Mouse (Mus musculus) left cerebral cortex, adult 18-20 months (tissue): Measurements from ENCODE around the gene Olfr1513. TPM values are rescaled to one million over a fixed set of nuclear protein-coding genes. Genes with fewer than 3 reads are reported as not detected.
A peak's percentile ranks its signal among the peaks of the same experiment; 100 is the strongest.
"Not testable (repeated sequence)": the region's sequence is repeated elsewhere in the genome, so short reads cannot be mapped to it uniquely, and the experiment has no call there.

Experiments used
- DNase-seq, 2 experiments: peaks; one replicate each; pipeline ENCODE4 v3.0.0; 2021 to 2022; ENCODE audit warnings: low spot score in 2 of 2, mixed read lengths in 1 of 2
- long read RNA-seq, 2 experiments: library from polyadenylated mRNA; stranded (forward); transcript quantifications; one replicate each; pipeline ENCODE4 v2.0.0; 2021
- total RNA-seq, 2 experiments: library from RNA; stranded (reverse); gene quantifications; 2 replicates each; pipeline ENCODE4 v1.2.3; 2021

Olfr1513 gene
- total RNA-seq = not detected
- long read RNA-seq, experiment 1 = 0 reads
- long read RNA-seq, experiment 2 = 0 reads

DNA sequence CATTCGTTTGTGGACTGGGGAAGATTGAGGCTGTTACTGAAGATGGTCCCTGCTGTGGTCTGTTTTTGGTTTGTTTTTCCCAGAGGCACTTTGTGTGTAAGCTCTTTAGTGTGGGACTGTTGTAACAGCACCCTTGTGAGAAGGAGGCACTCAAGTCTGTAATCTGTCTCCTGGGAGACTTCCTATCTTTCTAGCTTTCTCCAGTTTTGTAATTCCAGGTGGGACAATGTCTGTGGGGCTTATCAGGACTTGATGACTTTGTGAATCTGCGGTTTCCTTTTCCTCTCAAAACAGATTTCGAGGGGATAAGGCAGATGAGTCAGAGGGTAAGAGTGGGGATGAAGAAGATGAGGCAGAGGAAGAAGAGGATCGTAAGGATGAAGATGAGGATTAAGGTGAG lies at the start of gene Olfr1513:
Gene Olfr1513, minus strand, starts transcription at position 101 of the 400 bp plus-strand sequence.
- no peak for DNase-seq

DNA sequence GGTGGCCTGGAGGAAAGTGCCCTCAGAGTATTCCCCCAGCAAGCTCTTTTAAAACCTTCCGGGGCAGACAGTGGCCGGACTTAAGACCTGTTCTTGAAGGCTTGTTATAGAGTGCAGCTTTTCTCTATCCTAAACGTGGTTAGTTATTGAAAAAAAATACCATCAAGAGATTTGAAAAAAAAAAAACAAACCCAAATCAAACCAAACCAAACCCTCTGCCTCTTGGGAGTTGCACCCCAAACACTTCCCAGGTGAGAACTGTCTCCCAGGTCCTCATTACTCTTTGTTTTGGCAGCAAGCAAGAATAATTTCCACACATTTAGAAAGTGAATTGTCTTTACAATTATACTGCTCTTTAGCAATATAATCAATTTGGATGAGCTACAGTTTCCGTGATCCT lies 41.1 kb upstream of the Olfr1513 start, which contains the start of gene Olfr1511:
Gene Olfr1511, minus strand, starts transcription at position 101 of the 400 bp plus-strand sequence.
- no peak for DNase-seq

DNA sequence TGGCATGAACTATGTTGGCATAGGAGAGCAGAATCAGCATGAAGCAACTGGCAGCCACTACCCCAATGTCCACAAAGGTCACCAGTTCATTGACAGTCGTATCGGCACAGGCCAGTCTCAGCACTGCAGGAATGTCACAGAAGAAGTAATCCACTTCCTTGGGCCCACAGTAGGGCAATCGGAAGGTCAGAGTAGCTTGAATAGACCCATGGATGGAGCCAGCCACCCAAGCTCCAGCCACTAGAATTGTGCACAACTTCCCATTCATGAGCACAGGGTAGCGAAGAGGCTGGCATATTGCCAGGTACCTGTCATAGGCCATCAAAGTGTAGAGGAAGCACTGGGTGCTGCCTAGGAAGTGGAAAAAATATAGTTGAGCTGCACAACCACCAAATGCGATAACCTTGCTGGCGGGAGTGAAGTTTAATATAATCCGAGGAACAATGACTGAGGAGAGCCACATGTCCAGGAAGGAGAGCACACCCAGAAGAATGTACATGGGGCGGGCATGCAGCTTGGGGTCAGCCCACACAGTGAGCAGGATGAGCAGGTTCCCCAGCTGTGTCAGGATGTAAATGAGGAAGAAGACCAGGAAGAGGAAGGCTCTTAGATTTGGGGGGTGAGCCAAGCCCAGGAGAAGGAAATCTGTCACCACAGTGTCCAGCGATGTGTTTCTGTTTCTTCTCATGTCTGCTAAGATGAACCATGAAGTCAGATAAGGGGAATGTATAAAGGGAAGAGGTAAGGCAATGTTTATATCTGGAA lies 34.1 kb upstream of the Olfr1513 start:
- DNase-seq = not testable (repeated sequence)

DNA sequence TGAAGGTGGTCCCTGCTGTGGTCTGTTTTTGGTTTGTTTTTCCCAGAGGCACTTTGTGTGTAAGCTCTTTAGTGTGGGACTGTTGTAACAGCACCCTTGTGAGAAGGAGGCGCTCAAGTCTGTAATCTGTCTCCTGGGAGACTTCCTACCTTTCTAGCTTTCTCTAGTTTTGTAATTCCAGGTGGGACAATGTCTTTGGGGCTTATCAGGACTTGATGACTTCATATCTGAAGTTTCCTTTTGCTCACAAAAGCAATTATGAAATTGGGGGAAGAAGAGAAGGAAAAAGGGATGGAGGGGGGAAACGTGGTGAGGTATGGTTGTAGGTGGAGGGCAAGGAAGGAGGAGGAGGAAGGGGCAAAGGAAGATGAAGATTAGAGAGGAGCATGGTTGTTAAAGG lies 22.9 kb upstream of the Olfr1513 start, which contains the start of gene Olfr1512:
Gene Olfr1512, minus strand, starts transcription at position 101 of the 400 bp plus-strand sequence.
- no peak for DNase-seq

DNA sequence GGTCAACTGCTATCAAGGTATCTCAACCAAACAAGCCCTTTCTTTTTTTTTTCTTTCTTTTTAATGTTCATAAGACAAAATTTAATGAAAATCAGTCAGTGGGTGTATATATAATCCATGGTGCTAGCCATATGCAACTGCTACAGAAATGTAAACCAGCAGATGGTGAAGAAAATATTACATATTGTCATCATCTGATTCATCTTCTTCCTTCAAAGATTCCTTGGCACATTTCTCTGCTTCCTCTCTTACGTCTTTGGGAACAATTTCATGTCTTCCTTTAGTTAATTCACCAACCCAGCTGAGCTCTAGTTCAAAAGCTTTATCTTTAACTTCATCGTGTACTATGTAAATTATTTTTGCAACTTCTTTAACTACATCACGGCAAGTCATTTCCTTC lies 12.5 kb upstream of the Olfr1513 start:
- no peak for DNase-seq

DNA sequence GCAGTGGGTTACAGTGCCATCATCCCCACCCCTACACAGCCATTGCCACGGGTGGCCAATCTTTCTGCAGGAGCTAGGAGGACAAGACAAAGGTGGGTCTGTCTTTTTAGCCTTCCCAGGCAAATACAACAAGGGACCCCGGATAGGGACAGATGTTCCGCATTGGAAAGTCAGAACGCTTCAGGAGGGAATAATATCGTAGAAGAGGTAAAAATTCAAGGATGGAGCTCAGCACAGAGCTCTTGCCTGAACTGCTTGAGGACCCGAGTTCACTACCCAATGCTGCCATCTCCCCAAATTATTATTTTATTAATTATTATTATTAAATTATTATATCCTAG lies 16.7 kb downstream of the Olfr1513 start:
- no peak for DNase-seq

DNA sequence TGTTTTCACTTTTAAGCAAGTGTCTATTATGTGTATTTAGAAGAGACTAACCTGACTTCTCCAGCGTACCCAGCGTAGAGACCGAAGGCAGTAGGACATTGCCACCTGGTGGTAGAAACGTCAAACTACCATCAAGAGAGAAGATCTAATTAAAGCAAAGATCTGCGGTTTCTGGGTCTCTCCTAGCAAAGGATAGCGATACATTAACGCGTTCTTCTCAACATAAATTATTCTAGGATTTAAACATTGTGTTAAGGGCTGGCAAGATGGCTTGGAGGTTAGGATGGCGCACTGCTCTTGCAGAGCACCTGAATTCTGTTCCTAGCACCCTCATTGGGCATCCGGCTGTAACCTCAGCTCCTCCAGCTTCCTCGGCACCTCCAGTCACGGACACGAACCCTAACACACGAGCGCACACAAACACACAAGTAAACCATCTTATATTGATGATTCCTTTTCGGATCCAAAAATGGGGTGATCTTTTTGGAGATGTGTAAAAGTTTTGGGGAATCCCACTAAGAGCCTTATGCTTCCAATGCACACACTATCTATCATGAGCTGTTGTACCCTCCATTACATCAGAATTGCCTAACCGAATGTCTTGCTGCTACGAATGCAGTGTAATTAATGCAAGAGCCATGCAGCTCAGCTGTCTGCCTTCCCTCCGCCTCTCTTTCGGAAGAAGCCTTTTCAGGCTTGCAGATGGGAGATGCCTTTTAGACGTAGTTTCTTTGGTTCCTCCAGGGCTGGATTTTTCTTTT lies 17.3 kb downstream of the Olfr1513 start:
- DNase-seq = peak; percentile 70 to 73

DNA sequence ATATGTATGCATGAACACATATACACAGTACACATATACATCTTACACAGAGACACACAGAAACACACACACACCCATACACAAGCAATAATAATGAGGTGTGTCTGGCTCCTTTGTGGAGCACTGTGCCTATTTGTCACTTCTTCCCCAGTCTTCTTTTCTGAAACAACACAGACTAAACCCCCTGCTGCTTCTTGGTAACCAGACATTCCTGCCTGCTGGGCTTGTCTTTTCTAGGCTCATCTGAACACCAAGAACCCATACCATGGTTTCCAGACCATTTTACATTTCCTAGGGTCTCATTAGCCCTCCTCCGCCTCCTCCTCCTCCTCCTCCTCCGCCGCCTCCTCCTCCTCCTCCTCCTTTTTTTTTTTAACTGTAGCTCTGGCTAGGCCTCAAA lies 24.0 kb downstream of the Olfr1513 start:
- no peak for DNase-seq

DNA sequence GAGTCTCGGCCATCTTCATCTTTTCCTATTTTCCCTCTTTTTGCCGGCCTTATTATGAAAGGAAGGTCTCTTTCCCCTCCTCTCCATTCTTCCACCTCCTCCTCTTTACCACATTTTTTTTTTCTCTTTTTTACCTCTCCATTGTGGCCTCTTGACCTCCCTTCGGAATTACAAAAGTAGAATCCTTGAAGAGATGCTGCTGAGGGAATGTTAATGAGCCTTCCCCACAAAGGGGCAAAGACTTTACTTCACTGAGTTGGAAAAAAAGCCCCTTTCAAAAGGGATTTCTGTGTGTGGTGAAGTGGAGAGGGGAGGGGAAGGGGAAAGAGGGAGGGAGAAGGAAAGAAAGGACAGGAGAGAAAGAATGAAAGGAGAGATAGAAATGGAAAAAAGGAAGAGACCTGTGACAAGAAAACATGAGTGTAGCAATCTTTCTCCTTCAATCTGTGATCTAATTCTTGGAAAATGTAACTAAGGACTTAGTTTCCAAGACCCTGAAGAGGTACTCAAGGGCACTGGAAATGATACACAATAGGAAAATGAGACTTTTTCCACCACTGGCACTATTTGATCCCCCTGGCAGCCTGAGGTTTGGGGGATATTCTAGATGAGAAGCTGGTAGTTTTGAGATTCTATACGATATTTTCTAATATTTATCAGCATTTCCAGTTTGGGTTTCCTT lies 25.0 kb downstream of the Olfr1513 start:
- no peak for DNase-seq

DNA sequence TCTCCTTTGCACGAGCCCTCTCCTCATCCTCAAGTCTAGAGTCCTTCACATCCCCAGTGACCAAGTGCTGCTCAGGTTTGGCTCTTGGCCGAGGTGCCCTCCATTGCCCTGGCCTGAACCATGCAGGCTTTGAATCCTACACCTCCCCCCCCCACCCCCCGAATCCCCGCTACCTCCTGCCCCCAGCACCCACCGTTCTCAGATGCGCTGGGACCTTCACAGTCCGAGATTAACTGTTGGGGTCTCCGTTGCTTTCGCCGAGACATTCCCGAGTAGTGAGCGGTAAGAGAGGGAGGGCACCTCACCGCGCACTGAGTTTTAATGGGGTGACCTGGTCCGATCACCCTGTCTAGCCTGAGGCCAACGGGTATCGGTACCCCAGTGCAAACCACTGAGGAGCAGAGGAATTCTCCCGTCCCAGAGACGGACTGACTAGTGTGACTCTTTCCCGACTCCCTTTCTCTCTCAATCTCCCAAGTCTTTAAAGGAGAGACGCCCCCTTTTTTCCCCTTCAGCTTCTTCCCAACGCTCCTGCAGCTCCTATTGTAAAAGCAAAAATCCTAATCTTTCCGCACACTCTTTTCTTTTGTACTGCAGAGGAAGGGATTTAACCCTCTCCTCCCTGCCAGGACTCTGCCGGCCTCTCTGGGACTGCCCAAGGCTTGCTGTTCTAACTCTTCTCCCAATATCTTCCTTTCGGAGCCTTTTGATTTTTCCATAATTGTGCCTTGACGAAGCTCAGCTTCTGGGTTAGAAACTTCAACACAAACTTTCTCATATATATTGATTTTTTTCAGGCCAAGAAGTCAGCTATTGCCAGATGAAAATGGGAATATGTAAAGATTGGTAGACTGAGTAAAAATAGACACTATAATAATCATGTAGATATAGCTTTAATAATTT lies 28.0 kb downstream of the Olfr1513 start, which contains the start of gene Sall2:
Gene Sall2, minus strand, starts transcription at position 853 of the 903 bp plus-strand sequence.
- DNase-seq = no peak

DNA sequence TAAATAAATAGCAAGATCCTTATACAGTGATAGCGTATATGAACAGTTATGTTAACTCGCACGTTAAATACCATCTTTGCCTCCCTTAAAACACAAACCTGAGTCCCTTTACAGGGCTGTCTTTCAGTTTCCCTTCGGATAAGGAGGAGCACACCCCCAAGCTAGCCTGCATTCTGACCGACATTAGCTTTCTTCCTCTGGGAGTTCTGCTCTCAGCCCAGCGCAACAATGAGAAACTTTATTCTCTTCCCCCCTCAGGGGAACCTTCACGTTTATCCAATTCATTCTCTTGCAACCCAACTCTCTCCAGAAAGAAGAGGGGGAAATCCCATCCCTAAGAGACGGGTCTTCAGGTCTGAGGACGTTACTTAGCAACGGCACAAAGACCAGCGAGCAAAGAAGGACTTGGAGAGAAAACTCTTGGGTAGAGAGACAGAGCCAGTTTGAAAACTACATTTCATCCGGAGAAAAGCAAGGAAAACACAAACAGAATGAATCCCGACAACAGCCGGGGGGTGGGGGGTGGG lies 28.8 kb downstream of the Olfr1513 start:
- no peak for DNase-seq

DNA sequence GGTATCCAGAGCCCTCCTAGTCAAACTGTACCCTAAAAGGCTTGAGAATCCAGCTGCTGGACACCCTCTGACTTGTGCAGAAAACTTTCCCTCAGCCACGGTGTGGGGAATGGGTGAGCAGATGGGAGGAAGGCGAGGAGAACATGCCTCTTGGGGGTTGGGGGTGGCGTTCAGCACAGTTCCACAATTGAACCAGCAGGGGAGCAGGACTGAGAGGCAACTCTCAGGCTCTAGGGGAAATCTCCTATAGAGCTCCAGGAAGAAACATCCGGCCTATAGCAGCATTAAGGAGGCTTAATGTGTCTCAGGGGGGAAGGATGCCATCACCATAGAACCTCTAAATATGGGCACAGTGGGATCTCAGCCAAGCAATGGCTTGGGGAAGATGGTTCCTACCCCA lies 30.3 kb downstream of the Olfr1513 start:
- DNase-seq = no peak

DNA sequence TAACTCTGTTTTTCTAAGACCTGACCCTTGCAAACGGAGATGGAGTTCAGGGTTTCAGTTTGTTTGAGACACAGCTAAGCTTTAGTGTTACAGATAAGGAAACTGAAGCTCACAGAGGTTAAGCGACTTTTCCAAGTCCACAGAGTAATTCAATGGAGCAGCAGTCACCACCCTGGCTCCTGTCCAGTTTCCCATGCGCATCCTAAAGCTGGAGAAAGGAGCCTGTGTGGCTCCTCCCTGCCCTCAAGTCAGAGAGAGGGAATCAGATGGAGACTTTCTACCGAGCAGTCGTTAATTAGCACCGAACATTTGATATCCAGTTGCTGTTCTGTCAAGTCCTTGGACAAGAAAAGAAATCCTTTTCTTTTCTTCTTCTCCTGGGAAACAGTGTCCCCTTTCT lies 36.8 kb downstream of the Olfr1513 start:
- DNase-seq = no peak

DNA sequence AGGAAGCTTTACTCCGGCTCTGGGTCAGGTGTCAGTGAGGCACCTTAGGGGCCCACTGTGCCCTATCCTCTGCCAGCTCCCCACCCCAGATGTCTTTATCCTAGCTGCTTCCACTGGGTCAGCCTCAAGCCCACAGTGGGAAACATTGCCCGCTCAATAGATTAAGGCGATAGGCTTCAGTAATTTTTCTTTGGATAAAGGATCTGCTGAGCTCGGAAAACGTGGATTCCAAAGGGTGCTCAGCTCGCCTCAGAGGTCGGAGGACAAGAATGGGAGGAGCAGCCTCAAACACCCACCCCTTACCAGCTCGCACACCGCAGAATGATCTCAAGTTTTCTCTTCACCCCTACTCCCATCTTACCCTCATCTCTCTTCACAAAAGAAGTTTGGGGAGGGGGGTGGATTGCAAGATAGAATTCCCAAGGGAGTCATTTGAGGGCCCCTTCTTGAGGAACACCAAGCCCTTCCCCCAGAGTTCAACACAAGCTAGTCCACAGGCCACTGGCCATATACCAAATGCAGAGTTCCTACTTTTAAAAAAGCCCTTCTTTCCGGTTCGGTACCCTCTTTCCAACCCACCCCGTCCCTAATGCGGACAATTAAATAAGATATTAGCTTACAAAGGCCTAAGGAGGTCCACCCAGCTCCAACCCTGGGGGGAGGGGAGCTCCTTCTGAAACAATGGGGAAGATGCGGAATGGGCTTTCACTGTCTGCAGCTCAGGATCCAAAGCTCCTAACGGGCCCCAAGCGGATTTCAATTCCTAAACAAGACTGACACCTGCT lies 39.6 kb downstream of the Olfr1513 start:
- no peak for DNase-seq

DNA sequence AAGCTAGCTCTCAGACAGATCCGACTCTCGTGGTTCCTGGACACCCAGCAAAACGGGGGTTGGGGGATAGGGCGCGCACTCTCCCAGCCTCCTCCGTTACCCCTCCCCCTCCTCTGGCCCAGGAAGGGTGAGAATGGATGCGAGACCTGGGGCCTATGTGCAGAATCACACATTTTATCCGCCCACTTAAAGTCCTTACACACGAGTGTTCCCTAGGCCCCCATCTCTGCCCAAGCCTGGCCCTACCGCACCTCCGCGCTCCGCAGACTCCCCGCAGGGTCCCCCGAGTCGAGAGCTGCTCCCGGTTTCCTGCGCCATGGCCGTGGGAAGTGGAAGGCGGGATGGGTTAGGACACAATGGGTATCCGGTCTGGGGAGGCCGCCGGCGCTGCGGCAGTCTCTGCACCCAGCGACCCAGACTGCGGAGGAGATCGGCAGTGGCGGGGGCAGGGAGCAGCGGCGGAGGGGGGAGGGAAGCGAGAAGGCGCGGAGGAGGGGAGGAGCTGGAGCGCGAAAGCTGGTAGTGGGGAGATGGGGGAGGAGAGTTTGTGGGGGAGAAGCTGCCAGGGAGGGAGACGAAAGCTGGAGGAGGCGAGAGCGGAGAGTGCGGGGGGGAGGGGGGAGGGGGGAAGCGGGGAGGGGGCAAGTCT lies 40.3 kb downstream of the Olfr1513 start:
- DNase-seq = peak; percentile 59 to 80

DNA sequence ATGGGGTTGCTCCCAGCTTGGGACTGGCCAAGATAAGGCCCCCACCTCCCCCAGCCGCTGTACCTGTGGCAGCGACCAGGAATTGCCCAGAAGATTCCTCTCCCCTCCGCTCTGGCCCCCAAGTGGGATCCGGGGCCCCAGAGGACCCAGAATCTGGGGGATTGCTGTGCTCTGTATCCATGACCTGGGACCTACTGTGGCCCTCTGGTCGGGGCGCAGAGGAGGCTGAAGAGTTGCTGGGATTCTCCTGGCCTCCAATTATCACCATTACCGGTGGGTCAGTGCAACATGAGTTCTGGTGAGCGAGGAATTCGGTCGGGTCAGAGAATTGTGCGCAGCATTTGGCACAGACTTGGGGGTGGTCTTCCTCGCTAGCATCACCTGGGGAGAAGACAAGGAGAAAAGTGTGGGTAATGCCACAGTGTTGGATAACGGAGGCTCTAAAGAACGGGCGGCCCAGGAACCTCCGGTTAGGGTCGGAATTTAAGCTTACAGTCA lies 40.9 kb downstream of the Olfr1513 start:
- DNase-seq = no peak

DNA sequence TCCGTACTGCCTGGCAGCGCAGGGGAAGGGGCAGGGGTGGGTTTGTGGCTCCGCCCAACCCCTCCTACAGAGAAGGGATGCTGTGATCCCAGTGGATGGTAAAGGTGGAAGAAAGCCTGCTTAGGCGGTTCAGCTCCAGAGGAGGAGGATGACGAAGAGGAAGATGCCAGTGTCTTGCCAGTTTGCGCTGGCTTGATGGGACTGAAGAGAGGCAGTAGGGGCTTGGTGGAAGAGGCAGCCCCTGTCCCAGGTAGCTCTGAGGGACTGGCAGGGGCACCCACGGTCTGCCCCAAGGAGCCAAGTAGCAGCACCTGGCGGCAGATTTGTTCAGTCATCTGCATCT lies 41.4 kb downstream of the Olfr1513 start:
- no peak for DNase-seq

DNA sequence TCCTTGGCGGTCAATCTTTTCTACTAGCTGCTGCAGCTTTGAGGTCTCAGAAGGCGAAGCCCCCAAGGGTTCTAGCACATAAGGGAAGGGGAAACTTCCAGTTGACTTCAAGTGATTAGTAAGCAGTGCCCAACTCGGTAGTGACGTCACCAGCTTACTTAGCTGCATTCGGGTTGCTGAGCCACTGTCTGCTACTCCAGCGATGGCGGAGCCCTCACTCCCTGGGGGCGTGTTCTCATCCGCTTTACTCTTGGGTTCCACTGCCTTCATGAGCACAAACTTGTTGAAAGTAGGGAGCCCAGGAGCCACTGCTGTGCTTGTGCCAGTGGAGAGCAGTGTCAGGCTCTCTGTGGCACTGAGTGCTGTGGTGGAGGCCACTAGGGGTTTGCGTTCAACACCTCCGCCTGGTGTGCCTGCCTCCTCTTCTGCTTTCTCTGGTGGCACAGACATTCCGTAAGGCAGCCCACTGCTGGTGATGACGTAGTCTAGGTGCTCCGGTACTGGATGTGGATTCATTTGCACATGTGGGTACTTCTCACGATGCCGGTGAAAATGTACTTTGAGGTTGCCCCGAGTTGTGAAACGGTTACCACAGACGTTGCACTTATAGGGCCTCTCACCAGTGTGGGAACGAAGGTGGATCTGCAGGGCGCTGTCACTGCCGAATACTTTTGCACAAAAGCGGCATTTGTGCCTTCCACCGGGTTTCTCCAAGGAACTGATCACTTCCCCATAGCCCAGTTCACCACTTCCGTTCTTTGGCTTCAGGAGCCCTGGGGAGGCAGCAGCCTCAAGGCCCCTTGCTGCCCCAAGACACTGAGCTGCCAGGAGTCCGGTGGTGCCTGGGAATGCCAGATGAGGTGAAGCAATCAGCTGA lies 42.0 kb downstream of the Olfr1513 start:
- DNase-seq = no peak
